Mouse (Mus musculus) testis, adult 2 months (tissue): ENCODE measurements around the gene Brd3.
"Not testable (repeated sequence)": the region's sequence is repeated elsewhere in the genome, so short reads cannot be mapped to it uniquely, and the experiment has no call there.

Experiments used
- CTCF ChIP-seq: fragments of 200-500 bp; IDR thresholded peaks from 2 replicates; pipeline ENCODE4 v1.5.1; 2012; ENCODE audit warnings: low read depth, mild to moderate bottlenecking, inconsistent platforms, low read length, moderate library complexity; ENCODE audit not compliant: control insufficient read depth, insufficient read depth, insufficient replicate concordance
- POLR2A ChIP-seq: fragments of 200-500 bp; IDR thresholded peaks from 2 replicates; pipeline ENCODE4 v1.6.1; 2012; ENCODE audit warnings: low read depth, mild to moderate bottlenecking, inconsistent platforms, low read length, moderate library complexity; ENCODE audit not compliant: control insufficient read depth

GRCm38 (mm10) chr2:27546041-27546440, 38.6 kb upstream of the Brd3 start:
- TF ChIP-seq POLR2A, CTCF: not testable (repeated sequence)
